Mouse (Mus musculus) kidney, adult 9 months (tissue): ENCODE results near the gene Olfr854.

Experiments
- DNase-seq: peaks from one replicate; pipeline ENCODE4 v3.0.0; 2022

The Olfr854 gene

GRCm38 (mm10) chr9:19567282-19567681 is at the start of gene Olfr854:
Olfr854 (minus strand) TSS chr9:19567382.
- no peak for DNase-seq

GRCm38 (mm10) chr9:19582317-19582716 is 15.1 kb upstream of the Olfr854 start, which contains the start of gene Olfr855:
Olfr855 (plus strand) TSS chr9:19582617.
- DNase-seq = no peak

GRCm38 (mm10) chr9:19540976-19541375 is 26.2 kb downstream of the Olfr854 start, which contains the start of gene Olfr853:
Olfr853 (minus strand) TSS chr9:19541076.
- DNase-seq = no peak
